12 mouse cellular contexts compared by ENCODE assay signal in genomic region chr1:193146416-193146815, GRCm38 (mm10).
"Had no signal": no experiment of that assay in that cellular context is flagged by ENCODE, and none has a peak within 500 bp of the region (broad histone marks: within the 10 kb centered on the region; RNA-seq: fewer than 3 reads in every experiment).

No protein-coding gene starts in this region.

- DNase-seq: kidney, adult 11 months; kidney, adult 9 months; kidney, postnatal 36 days; lung, embryonic 14.5 days; lung, postnatal 10 days; lung, postnatal 4 days; right cerebral cortex, postnatal 14 days had no signal

- H3K4me3 ChIP-seq: limb, embryonic 15.5 days; liver, embryonic 12.5 days; midbrain, embryonic 15.5 days had no signal

- H3K4me2 ChIP-seq: limb, embryonic 15.5 days; liver, embryonic 12.5 days; lung, embryonic 14.5 days; midbrain, embryonic 11.5 days; midbrain, embryonic 15.5 days had no signal

- H3K27ac ChIP-seq: kidney, postnatal 0 days; limb, embryonic 15.5 days; liver, embryonic 12.5 days; midbrain, embryonic 15.5 days had no signal

- H3K9me3 ChIP-seq: limb, embryonic 15.5 days; liver, embryonic 12.5 days; midbrain, embryonic 15.5 days had no signal

- ATAC-seq: liver, embryonic 12.5 days; midbrain, embryonic 15.5 days had no signal

- H3K4me1 ChIP-seq: liver, embryonic 12.5 days; midbrain, embryonic 15.5 days had no signal

- H3K36me3 ChIP-seq: limb, embryonic 15.5 days; liver, embryonic 12.5 days; midbrain, embryonic 15.5 days had no signal

- H3K9ac ChIP-seq: limb, embryonic 15.5 days; liver, embryonic 12.5 days; lung, embryonic 14.5 days; midbrain, embryonic 15.5 days had no signal
